Mouse (Mus musculus) stomach, postnatal 0 days (tissue): ENCODE results near the gene Fgf14.
"Not testable (repeated sequence)": the region's sequence is repeated elsewhere in the genome, so short reads cannot be mapped to it uniquely, and the experiment has no call there.

Experiments used
- CTCF ChIP-seq: IDR thresholded peaks from 2 replicates; pipeline ENCODE4 v1.5.1; 2016; ENCODE audit warnings: antibody characterized with exemption, low read depth, mild to moderate bottlenecking, moderate library complexity
- EP300 ChIP-seq: optimal IDR thresholded peaks from 2 replicates; pipeline ENCODE3; 2016; ENCODE audit warnings: antibody characterized with exemption

DNA sequence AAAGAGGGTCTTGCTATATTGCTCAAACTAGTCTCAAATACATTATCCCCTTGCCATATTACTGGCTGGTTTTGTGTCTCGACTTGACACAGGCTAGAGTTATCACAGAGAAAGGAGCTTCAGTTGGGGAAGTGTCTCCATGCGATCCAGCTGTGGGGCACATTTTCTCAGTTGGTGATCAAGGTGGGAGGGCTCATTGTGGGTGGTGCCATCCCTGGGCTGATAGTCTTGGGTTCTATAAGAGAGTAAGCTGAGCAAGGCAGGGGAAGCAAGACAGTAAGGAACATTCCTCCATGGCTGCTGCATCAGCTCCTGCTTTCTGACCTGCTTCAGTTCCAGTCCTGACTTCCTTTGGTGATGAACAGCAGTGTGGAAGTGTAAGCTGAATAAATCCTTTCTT is 141.6 kb downstream of the Fgf14 start:
- not testable (repeated sequence) for TF ChIP-seq CTCF, EP300
